Mouse (Mus musculus) forebrain, embryonic 13.5 days (tissue): Measurements from ENCODE around the gene Usp51. TPM values are rescaled to one million over a fixed set of nuclear protein-coding genes. Genes with fewer than 3 reads are reported as not detected.
"Not testable (repeated sequence)": the region's sequence is repeated elsewhere in the genome, so short reads cannot be mapped to it uniquely, and the experiment has no call there.

Experiments
- ATAC-seq: fragments of 200-750 bp; cut with Nextera tagmentation; 2 replicates; pipeline ENCODE4 v1.8.0; 2017
- H3K27ac ChIP-seq: fragments of 300-500 bp; sonication (generic); 2 replicates; pipeline ENCODE4 v1.5.1; 2015; ENCODE audit warnings: inconsistent platforms, mild to moderate bottlenecking, moderate library complexity
- H3K27me3 ChIP-seq: fragments of 300-500 bp; sonication (generic); 2 replicates; pipeline ENCODE4 v1.6.1; 2015; ENCODE audit warnings: mild to moderate bottlenecking, inconsistent platforms
- H3K36me3 ChIP-seq: fragments of 300-500 bp; sonication (generic); 2 replicates; pipeline ENCODE4 v1.6.1; 2015; ENCODE audit warnings: mild to moderate bottlenecking, inconsistent platforms; ENCODE audit not compliant: poor library complexity, severe bottlenecking
- H3K4me1 ChIP-seq: fragments of 300-500 bp; sonication (generic); 2 replicates; pipeline ENCODE4 v1.6.1; 2015; ENCODE audit warnings: inconsistent platforms
- H3K4me2 ChIP-seq: fragments of 300-500 bp; sonication (generic); 2 replicates; pipeline ENCODE4 v1.6.1; 2015; ENCODE audit warnings: inconsistent platforms, mild to moderate bottlenecking, moderate library complexity
- H3K4me3 ChIP-seq: fragments of 300-500 bp; sonication (generic); 2 replicates; pipeline ENCODE4 v1.5.1; 2015; ENCODE audit warnings: mild to moderate bottlenecking, inconsistent platforms
- H3K9ac ChIP-seq: fragments of 300-500 bp; sonication (generic); 2 replicates; pipeline ENCODE4 v1.6.1; 2015; ENCODE audit warnings: mild to moderate bottlenecking, inconsistent platforms
- H3K9me3 ChIP-seq: fragments of 300-500 bp; sonication (generic); replicated peaks from 2 replicates; pipeline ENCODE4 v1.6.1; 2016; ENCODE audit warnings: inconsistent platforms
- WGBS: fragments of 180-500 bp; shearing (Covaris S2); methylation state at CpG from one replicate; pipeline ENCODE4 v1.1.7; 2015; 5-methylcytosine and 5-hydroxymethylcytosine counted together
- polyA plus RNA-seq: library from polyadenylated mRNA; unstranded; fragments of >200 nt; fragmentation: Nextera tagmentation; extraction: Ambion mirVana; gene quantifications from 2 replicates; pipeline ENCODE4 v1.2.1, GENCODE M21; 2015

The Usp51 gene
- polyA plus RNA-seq, 1 experiment from 2014 or later = 3.3 TPM

- H3K27ac ChIP-seq, H3K4me3 ChIP-seq, H3K4me2 ChIP-seq, H3K4me1 ChIP-seq, H3K9me3 ChIP-seq, H3K9ac ChIP-seq, ATAC-seq, H3K36me3 ChIP-seq, H3K27me3 ChIP-seq: not testable (repeated sequence)
These were observed 25.3 kb downstream of the Usp51 start for GRCm38 (mm10) chrX:153031547-153031946.

- Histone ChIP-seq H3K9me3 (no peaks in the 10 kb centered on the region), H3K9ac (peak within 1 kb of the TSS; percentile 79), H3K4me1 (0 out of 2 replicates have a peak, but pooled peaks cover 6% of the 10 kb centered on the region), H3K27ac (peak within 1 kb of the TSS; percentile 95), H3K4me2 (peak within 1 kb of the TSS; percentile 64), H3K36me3 (no peaks in the 10 kb centered on the region), H3K27me3 (0 out of 2 replicates have a peak, but pooled peaks cover 4% of the 10 kb centered on the region), H3K4me3 (peak within 1 kb of the TSS; percentile 57)
- WGBS = 15% methylated on average over 47 of the region's 49 CpGs
- peak; percentile 94 for ATAC-seq
These were observed 31.1 kb downstream of the Usp51 start, which contains the start of gene Mageh1 for GRCm38 (mm10) chrX:153037087-153037971. Gene Mageh1, minus strand, starts transcription at chrX:153037575.

- ATAC-seq = peak; percentile 94
- not testable (repeated sequence) for H3K4me1 ChIP-seq, H3K27me3 ChIP-seq, H3K9me3 ChIP-seq, H3K9ac ChIP-seq, H3K36me3 ChIP-seq
- H3K27ac ChIP-seq = peak overlapping the region; percentile 95
- WGBS = 27% methylated on average over 7 of the region's 22 CpGs
- H3K4me2 ChIP-seq = peak overlapping the region; percentile 64
- peak overlapping the region; percentile 57 for H3K4me3 ChIP-seq
These were observed 31.9 kb downstream of the Usp51 start for GRCm38 (mm10) chrX:153037972-153038744.

Other genes starting within 250 kb of the Usp51 start
- 17.3 and 25.3 TPM in 2 replicates for gene Shroom2, start 237.0 kb upstream of the Usp51 start, polyA plus RNA-seq
- 0.14 TPM in 1 of 2 replicates, not detected in the other for gene Gpr143, start 224.5 kb upstream of the Usp51 start, polyA plus RNA-seq
- 101 and 107 TPM in 2 replicates for gene Mageh1, start 31.1 kb downstream of the Usp51 start, polyA plus RNA-seq
- gene Foxr2, start 112.3 kb downstream of the Usp51 start, polyA plus RNA-seq = 0.32 and 0.54 TPM in 2 replicates
- 5.5 and 7.6 TPM in 2 replicates for gene Rragb, start 133.5 kb downstream of the Usp51 start, polyA plus RNA-seq
- 3.4 and 3.6 TPM in 2 replicates for gene Klf8, start 231.0 kb downstream of the Usp51 start, polyA plus RNA-seq